Mouse (Mus musculus) liver, adult 2 months (tissue): ENCODE measurements around the gene Scarf2.

Experiments
- CTCF ChIP-seq: fragments of 200-500 bp; IDR thresholded peaks from 2 replicates; pipeline ENCODE4 v1.5.1; 2011; ENCODE audit warnings: low read depth, low read length, control low read depth
- POLR2A ChIP-seq: fragments of 200-500 bp; IDR thresholded peaks from 2 replicates; pipeline ENCODE4 v1.6.1; 2011; ENCODE audit warnings: low read length, control low read depth; ENCODE audit not compliant: insufficient read depth; ENCODE audit errors: extremely low read depth

DNA sequence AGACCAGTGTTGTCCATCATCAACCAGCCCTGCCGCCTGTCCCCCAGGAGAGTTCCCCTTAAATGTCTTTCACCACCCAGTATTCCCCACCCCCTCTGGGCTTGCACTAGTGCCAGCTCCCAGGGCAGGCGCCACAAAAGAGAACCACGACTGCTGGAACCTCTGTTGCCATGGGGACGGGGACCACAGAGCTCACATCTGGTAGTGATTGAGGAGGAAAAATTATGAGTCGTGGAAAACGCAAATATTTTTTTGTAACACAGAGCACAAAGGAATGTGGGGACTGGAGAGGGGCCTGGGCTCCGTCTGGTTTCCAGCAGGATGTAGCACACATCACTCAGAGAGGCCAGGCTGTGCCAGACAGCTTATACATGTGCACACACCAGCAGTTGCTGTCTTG is 12.6 kb downstream of the Scarf2 start:
- TF ChIP-seq CTCF (no peak), POLR2A (no peak)
